Mouse (Mus musculus): ENCODE results near the gene Ndst2. TPM values are rescaled to one million over a fixed set of nuclear protein-coding genes. Genes with fewer than 3 reads are reported as not detected.

The Ndst2 gene
- polyA plus RNA-seq, 1 experiment from 2014 or later = 12.6 TPM

GRCm38 (mm10) chr14:20773410-20773809 lies 39.0 kb upstream of the Ndst2 start:
- no peak overlapping the region for H3K4me2 ChIP-seq (ENCODE audit: low read depth, low read length)
- H3K9me3 ChIP-seq (ENCODE audit: low read length) = no peaks in the 10 kb centered on the region
- no peak overlapping the region for H3K27ac ChIP-seq (ENCODE audit: low read depth)
- DNase-seq = no peak
- H3K27me3 ChIP-seq (ENCODE audit: insufficient read depth, low read length) = no peaks in the 10 kb centered on the region
- H3K4me1 ChIP-seq (ENCODE audit: insufficient read depth) = peaks cover 7% of the 10 kb centered on the region; the same call in 1 of the 2 replicates
- 62% methylated on average over 3 of the region's 3 CpGs for WGBS (ENCODE audit: insufficient replicate concordance)
- no peak overlapping the region for H3K4me3 ChIP-seq (ENCODE audit: low read depth, low read length)
- no peak for TF ChIP-seq CTCF (IDR thresholded peaks at IDR 0.05; ENCODE audit: low read depth)
- no peak for TF ChIP-seq EP300 (IDR thresholded peaks at IDR 0.05; ENCODE audit: low read depth)
- H3K36me3 ChIP-seq (replicated peaks; ENCODE audit: insufficient read depth, low read length) = 0 out of 2 replicates have a peak, but pooled peaks cover 12% of the 10 kb centered on the region
- no peak for ATAC-seq
- no peak overlapping the region for H3K9ac ChIP-seq (replicated peaks)

DNA sequence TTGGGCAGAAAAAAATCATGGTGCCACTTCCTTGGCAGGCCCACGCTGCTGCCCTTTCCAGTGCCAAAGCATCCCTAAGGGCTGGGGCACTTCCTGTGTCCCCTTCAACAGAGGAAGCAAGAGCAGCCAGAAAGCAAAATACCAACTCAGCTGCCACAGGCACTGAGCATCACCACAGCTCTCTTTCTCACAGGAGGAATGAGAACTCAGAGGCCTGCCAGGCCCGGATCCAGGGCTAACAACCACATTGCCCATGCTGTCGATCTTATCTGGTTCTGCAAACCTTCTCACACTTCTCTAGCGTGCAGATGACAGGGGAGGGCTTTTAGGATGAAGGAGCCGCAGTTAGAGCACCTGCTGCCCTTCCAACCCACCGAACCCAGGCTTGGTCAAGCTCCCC lies 38.4 kb upstream of the Ndst2 start:
- Histone ChIP-seq H3K4me2 (ENCODE audit: low read depth, low read length) (no peak overlapping the region), H3K9ac (replicated peaks) (no peak overlapping the region), H3K9me3 (ENCODE audit: low read length) (no peaks in the 10 kb centered on the region), H3K27me3 (ENCODE audit: insufficient read depth, low read length) (no peaks in the 10 kb centered on the region), H3K36me3 (replicated peaks; ENCODE audit: insufficient read depth, low read length) (0 out of 2 replicates have a peak, but pooled peaks cover 6% of the 10 kb centered on the region), H3K4me3 (ENCODE audit: low read depth, low read length) (no peak overlapping the region), H3K4me1 (ENCODE audit: insufficient read depth) (peaks cover 7% of the 10 kb centered on the region; the same call in 1 of the 2 replicates), H3K27ac (ENCODE audit: low read depth) (no peak overlapping the region)
- DNase-seq (no peak), ATAC-seq (no peak)
- no peak for TF ChIP-seq EP300 (IDR thresholded peaks at IDR 0.05; ENCODE audit: low read depth)
- TF ChIP-seq CTCF (IDR thresholded peaks at IDR 0.05; ENCODE audit: low read depth) = no peak
- WGBS (ENCODE audit: insufficient replicate concordance) = 58% methylated on average over 6 of the region's 6 CpGs

DNA sequence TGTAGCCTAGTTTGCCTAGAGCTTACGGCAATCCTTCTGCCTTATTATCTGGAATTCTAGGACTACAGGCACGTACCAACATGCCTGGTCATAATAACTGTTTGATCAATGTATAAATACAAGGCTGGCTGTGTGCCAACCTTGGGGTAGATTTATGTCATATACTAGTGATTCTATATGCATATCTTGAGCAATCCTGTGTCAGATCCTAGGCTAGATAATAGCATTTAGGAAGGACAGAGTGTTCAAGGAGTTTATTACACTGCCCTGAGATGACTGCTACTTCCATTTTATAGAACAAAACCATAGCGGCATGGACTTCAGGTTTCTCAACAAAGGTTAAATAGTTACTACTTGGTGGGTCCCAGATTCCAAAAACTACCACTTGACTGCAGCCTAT lies 37.6 kb upstream of the Ndst2 start:
- H3K4me2 ChIP-seq (ENCODE audit: low read depth, low read length) = no peak overlapping the region
- H3K9me3 ChIP-seq (ENCODE audit: low read length) = no peaks in the 10 kb centered on the region
- TF ChIP-seq EP300 (IDR thresholded peaks at IDR 0.05; ENCODE audit: low read depth) (no peak), CTCF (IDR thresholded peaks at IDR 0.05; ENCODE audit: low read depth) (no peak)
- H3K36me3 ChIP-seq (replicated peaks; ENCODE audit: insufficient read depth, low read length) = 0 out of 2 replicates have a peak, but pooled peaks cover 2% of the 10 kb centered on the region
- 79% methylated on average over 3 of the region's 3 CpGs for WGBS (ENCODE audit: insufficient replicate concordance)
- ATAC-seq = no peak
- no peak for DNase-seq
- H3K27me3 ChIP-seq (ENCODE audit: insufficient read depth, low read length) = no peaks in the 10 kb centered on the region
- peaks cover 7% of the 10 kb centered on the region; the same call in 1 of the 2 replicates for H3K4me1 ChIP-seq (ENCODE audit: insufficient read depth)
- no peak overlapping the region for H3K27ac ChIP-seq (ENCODE audit: low read depth)
- H3K4me3 ChIP-seq (ENCODE audit: low read depth, low read length) = no peak overlapping the region
- H3K9ac ChIP-seq (replicated peaks) = no peak overlapping the region

GRCm38 (mm10) chr14:20768581-20768980 lies 34.2 kb upstream of the Ndst2 start:
- no peak for TF ChIP-seq EP300 (IDR thresholded peaks at IDR 0.05; ENCODE audit: low read depth)
- TF ChIP-seq CTCF (IDR thresholded peaks at IDR 0.05; ENCODE audit: low read depth) = no peak
- DNase-seq (no peak), ATAC-seq (no peak)
- 75% methylated on average over 5 of the region's 5 CpGs for WGBS (ENCODE audit: insufficient replicate concordance)
- Histone ChIP-seq H3K27ac (ENCODE audit: low read depth) (no peak overlapping the region), H3K27me3 (ENCODE audit: insufficient read depth, low read length) (no peaks in the 10 kb centered on the region), H3K36me3 (replicated peaks; ENCODE audit: insufficient read depth, low read length) (peaks cover 20% of the 10 kb centered on the region), H3K4me1 (ENCODE audit: insufficient read depth) (peaks cover 7% of the 10 kb centered on the region; the same call in 1 of the 2 replicates), H3K4me3 (ENCODE audit: low read depth, low read length) (no peak overlapping the region), H3K9me3 (ENCODE audit: low read length) (no peaks in the 10 kb centered on the region), H3K9ac (replicated peaks) (no peak overlapping the region), H3K4me2 (ENCODE audit: low read depth, low read length) (no peak overlapping the region)

DNA sequence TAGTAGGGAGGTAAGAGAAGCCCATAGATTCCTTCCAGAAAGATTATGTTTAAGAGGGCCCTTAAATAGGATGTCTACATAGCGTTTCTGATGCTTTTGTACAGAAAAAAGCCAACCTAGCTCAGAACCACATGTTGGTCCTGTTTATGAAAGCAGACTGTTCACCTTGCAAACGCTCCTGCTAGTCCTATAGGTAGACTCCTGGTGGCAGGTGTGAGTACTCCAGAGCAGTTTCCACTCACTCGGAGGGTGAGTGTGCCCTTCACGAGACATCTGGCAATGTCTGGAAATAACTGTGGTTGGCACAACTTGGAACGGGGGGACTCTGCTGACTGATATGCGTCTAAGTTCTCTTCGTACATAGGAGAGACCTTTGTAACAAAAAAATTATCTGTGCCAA lies 33.6 kb upstream of the Ndst2 start:
- DNase-seq (no peak), ATAC-seq (no peak)
- Histone ChIP-seq H3K27ac (ENCODE audit: low read depth) (no peak overlapping the region), H3K4me2 (ENCODE audit: low read depth, low read length) (no peak overlapping the region), H3K27me3 (ENCODE audit: insufficient read depth, low read length) (no peaks in the 10 kb centered on the region), H3K9me3 (ENCODE audit: low read length) (no peaks in the 10 kb centered on the region), H3K36me3 (replicated peaks; ENCODE audit: insufficient read depth, low read length) (peaks cover 26% of the 10 kb centered on the region), H3K4me3 (ENCODE audit: low read depth, low read length) (no peak overlapping the region), H3K9ac (replicated peaks) (no peak overlapping the region), H3K4me1 (ENCODE audit: insufficient read depth) (peaks cover 3% of the 10 kb centered on the region; the same call in 1 of the 2 replicates)
- 81% methylated on average over 7 of the region's 7 CpGs for WGBS (ENCODE audit: insufficient replicate concordance)
- no peak for TF ChIP-seq CTCF (IDR thresholded peaks at IDR 0.05; ENCODE audit: low read depth)
- no peak for TF ChIP-seq EP300 (IDR thresholded peaks at IDR 0.05; ENCODE audit: low read depth)

- ATAC-seq = peak; percentile 78
- peak; percentile 89 for DNase-seq
- WGBS (ENCODE audit: insufficient replicate concordance) = 29% methylated on average over 12 of the region's 12 CpGs
- peaks cover 37% of the 10 kb centered on the region for H3K36me3 ChIP-seq (replicated peaks; ENCODE audit: insufficient read depth, low read length)
- no peak overlapping the region for H3K4me3 ChIP-seq (ENCODE audit: low read depth, low read length)
- H3K9ac ChIP-seq (replicated peaks) = no peak overlapping the region
- no peaks in the 10 kb centered on the region for H3K9me3 ChIP-seq (ENCODE audit: low read length)
- H3K27me3 ChIP-seq (ENCODE audit: insufficient read depth, low read length) = no peaks in the 10 kb centered on the region
- no peak overlapping the region for H3K4me2 ChIP-seq (ENCODE audit: low read depth, low read length)
- no peaks in the 10 kb centered on the region for H3K4me1 ChIP-seq (ENCODE audit: insufficient read depth)
- TF ChIP-seq EP300 (IDR thresholded peaks at IDR 0.05; ENCODE audit: low read depth) (no peak), CTCF (IDR thresholded peaks at IDR 0.05; ENCODE audit: low read depth) (peak; percentile 98)
- H3K27ac ChIP-seq (ENCODE audit: low read depth) = no peak overlapping the region
These were observed 31.4 kb upstream of the Ndst2 start for GRCm38 (mm10) chr14:20765642-20766258.

All from liver, postnatal 0 days (tissue).